Mouse (Mus musculus) fibroblast of lung, adult 2 months (primary cell): ENCODE data around the gene Mybpc1.
"Not testable (repeated sequence)": the region's sequence is repeated elsewhere in the genome, so short reads cannot be mapped to it uniquely, and the experiment has no call there.

ENCODE experiments used
- DNase-seq: peaks from one replicate; pipeline ENCODE4 v3.0.0-alpha.2; 2011; ENCODE audit warnings: low read depth

The Mybpc1 gene

DNA sequence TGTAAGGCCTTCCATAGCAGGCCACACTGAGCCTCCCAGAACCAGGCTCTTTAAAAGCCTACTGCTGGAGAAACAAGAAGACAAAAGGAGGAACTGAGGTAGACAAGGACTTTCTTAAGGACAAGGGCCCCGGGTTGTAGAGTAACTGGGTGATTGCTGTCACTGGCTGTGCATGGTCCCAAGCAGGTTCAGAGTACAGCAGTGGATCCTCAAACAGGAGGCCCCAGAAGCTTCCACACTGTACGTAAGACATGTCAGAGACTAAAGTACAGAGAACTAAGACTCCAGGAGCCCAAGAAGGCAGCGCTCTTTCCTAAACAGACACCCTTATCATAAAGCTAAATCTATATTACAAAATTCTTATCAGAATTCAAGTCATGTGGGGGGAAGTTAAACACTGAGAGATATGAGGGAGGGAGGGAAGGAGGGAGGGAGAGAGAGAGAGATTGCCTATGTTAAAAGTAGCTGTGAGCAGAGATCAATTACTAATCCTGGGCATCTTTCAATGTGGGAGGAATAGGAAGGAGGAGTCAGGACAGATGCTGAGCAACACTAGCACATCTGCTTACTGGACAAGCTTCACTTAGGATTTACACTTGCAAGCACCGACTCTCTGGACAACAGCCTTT is 109.9 kb downstream of the Mybpc1 start:
- no peak for DNase-seq

DNA sequence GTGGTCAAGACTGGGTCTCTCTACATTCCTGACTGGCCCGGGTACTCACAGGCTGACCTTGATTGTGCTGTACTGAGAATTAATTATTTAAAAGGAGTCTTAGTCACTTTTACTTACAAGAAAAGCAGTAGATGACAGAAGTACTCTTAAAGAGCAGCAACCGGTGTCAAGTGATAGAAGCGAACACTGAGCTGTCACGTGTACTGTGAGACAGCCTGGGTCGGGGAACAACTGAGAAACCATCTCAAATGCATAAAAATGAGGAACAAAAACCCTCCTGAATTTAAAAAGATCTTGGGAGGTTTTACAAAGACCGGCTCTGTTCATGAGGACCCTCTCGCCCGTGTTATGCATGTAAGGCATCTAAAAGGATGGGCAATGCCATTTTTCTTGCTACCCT is 112.3 kb downstream of the Mybpc1 start:
- DNase-seq: no peak

DNA sequence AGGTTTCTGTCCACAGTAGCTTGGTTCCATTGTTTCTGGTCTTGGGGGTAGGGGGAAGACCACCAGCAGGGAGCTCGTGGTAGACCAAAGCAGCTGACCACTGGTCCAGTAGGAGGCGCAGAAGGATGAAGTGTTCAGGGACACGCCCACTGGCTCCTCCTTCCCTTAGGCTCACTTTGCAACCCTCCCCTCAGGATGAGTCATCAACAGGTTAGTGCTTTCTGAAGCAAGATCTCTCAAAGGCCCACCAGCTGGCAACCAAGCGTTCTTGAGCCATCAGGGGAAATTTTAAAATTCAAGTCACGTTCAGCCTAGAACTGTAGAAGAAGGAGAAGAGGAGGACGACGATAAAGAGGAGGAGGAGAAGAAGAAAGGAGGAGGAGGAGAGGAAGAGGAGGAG is 113.3 kb downstream of the Mybpc1 start:
- no peak for DNase-seq

DNA sequence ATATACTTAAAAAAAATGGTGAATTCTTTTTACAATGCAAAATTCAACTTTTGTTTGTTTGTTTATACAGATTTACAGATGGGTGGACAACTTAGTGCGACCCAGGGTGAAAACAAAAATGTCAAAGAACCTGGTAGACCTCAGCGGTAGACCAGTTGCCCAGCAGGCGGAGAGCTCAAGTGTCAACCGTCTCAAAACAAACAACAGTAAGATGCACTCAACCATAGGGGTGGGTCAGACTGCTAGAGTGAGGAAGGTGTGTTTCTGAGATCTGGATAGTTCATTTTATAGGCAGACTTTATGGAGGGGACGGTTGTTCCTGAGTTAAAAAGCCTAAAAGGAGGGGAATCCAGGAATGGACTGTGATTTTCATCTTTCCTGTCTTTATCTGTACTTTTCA is 116.3 kb downstream of the Mybpc1 start:
- DNase-seq: no peak

DNA sequence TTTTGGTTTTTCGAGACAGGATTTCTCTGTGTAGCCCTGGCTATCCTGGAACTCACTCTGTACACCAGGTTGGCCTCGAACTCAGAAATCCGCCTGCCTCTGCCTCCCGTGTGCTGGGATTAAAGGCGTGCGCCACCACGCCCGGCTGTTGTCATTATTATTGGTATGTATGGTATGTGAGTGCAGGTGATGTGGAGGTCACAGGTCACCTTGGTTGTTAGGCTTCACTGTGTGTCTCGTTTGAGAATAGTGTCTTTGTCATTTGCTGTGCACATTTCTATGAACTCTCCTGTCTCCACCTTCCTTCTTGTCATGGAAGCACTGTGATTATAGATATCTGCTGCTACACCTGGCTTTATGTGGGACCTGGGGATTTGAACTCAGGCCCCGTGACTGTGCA is 122.1 kb downstream of the Mybpc1 start:
- not testable (repeated sequence) for DNase-seq
